Mouse (Mus musculus): ENCODE results near the gene Ttc6.

Ttc6 gene

GRCm38 (mm10) chr12:57662986-57663674, 99.2 kb downstream of the Ttc6 start:
- in situ Hi-C loops (cut with MboI), result no loop called here

GRCm38 (mm10) chr12:57672414-57672813, 108.5 kb downstream of the Ttc6 start:
- in situ Hi-C loops (cut with MboI), result no loop called here

- in situ Hi-C loops (cut with MboI), result no loop called here
These were observed 121.1 kb downstream of the Ttc6 start for GRCm38 (mm10) chr12:57684967-57685423.

- in situ Hi-C loops (cut with MboI), result no loop called here
These were observed 146.1 kb downstream of the Ttc6 start for GRCm38 (mm10) chr12:57709966-57710365.

- in situ Hi-C loops (cut with MboI), result no loop called here
These were observed 200.8 kb downstream of the Ttc6 start for GRCm38 (mm10) chr12:57764720-57765119.

- in situ Hi-C loops (cut with MboI), result no loop called here
These were observed 212.5 kb downstream of the Ttc6 start for GRCm38 (mm10) chr12:57776290-57776997.

- in situ Hi-C loops (cut with MboI), result no loop called here
These were observed 218.0 kb downstream of the Ttc6 start for GRCm38 (mm10) chr12:57781926-57782325.

GRCm38 (mm10) chr12:57787471-57787870, 223.6 kb downstream of the Ttc6 start:
- in situ Hi-C loops (cut with MboI), result no loop called here

Data from mature B cell (primary cell).